Mouse (Mus musculus) stomach, embryonic 16.5 days (tissue): Measurements from ENCODE around the gene Chrna4. TPM values are rescaled to one million over a fixed set of nuclear protein-coding genes. Genes with fewer than 3 reads are reported as not detected.
A peak's percentile ranks its signal among the peaks of the same experiment; 100 is the strongest.

Experiments used
- ATAC-seq: fragments of 200-750 bp; cut with Nextera tagmentation; 2 replicates; pipeline ENCODE4 v1.8.0; 2017; ENCODE audit warnings: moderate number of reproducible peaks, moderate TSS enrichment; ENCODE audit not compliant: insufficient read depth, low FRiP score
- H3K27ac ChIP-seq: fragments of 300-500 bp; sonication (generic); 2 replicates; pipeline ENCODE4 v1.5.1; 2014; ENCODE audit warnings: low read length
- H3K27me3 ChIP-seq: fragments of 300-500 bp; sonication (generic); 2 replicates; pipeline ENCODE4 v1.6.1; 2014; ENCODE audit warnings: low read length, control low read depth, mixed read lengths; ENCODE audit not compliant: control insufficient read depth, insufficient read depth
- H3K36me3 ChIP-seq: fragments of 300-500 bp; sonication (generic); 2 replicates; pipeline ENCODE4 v1.6.1; 2014; ENCODE audit warnings: low read length; ENCODE audit not compliant: control insufficient read depth, insufficient read depth
- H3K4me1 ChIP-seq: fragments of 300-500 bp; sonication (generic); 2 replicates; pipeline ENCODE4 v1.6.1; 2014; ENCODE audit warnings: low read length, control low read depth, mixed read lengths; ENCODE audit not compliant: control insufficient read depth, insufficient read depth
- H3K4me2 ChIP-seq: fragments of 300-500 bp; sonication (generic); 2 replicates; pipeline ENCODE4 v1.6.1; 2014; ENCODE audit warnings: low read depth, low read length, mixed read lengths
- H3K4me3 ChIP-seq: fragments of 300-500 bp; sonication (generic); replicated peaks from 2 replicates; pipeline ENCODE4 v1.5.1; 2014; ENCODE audit warnings: mild to moderate bottlenecking, low read length
- H3K9ac ChIP-seq: fragments of 300-500 bp; sonication (generic); 2 replicates; pipeline ENCODE4 v1.6.1; 2014; ENCODE audit warnings: low read length
- H3K9me3 ChIP-seq: fragments of 300-500 bp; sonication (generic); replicated peaks from 2 replicates; pipeline ENCODE4 v1.6.1; 2016; ENCODE audit warnings: low read length, control low read depth; ENCODE audit not compliant: control insufficient read depth
- WGBS: fragments of 180-500 bp; shearing (Covaris S2); extraction: QIAGEN DNeasy Blood & Tissue Kit; methylation state at CpG from one replicate; pipeline ENCODE4 v1.1.7; 2014; 5-methylcytosine and 5-hydroxymethylcytosine counted together
- polyA plus RNA-seq: library from polyadenylated mRNA; unstranded; fragments of >200 nt; fragmentation: Nextera tagmentation; extraction: Ambion mirVana; gene quantifications from 2 replicates; pipeline ENCODE4 v1.2.1, GENCODE M21; 2015

Gene Chrna4
- polyA plus RNA-seq, 1 experiment from 2014 or later = 0.81 TPM

DNA sequence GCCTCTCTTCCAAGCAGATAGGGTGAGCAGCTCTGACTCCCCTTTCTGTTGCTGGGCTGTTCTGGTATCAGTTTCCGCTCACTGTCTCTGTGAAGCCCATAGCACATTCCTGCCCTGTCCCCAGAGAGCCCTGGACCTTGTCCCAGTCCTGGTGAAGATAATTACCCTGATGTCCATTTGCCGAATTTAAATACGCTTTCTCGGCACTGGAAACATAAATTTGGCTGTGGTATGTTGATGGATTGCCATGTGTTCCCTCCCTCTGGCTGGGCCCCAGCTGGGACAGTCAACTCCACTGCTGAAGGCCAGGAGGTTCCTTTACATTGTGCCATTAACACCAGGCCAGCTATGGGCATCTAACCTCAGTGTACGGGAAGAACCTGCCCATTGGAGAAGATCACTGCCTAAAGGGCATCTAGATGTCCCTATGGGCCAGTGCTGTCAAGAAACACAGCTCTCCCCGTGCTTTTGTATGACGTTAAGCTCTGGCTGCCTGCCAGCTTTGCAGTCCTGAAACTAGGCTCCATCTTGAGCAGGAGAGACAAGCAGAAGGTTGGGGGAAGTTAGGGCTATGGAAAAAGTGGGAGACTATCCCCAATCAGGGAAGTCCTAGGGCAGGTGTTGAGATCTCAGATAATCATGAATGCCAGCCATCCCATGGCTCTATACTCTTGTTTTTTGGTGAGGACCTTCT is 5.1 kb upstream of the Chrna4 start:
- Histone ChIP-seq H3K4me1 (0 out of 2 replicates have a peak, but pooled peaks cover 5% of the 10 kb centered on the region), H3K9me3 (no peaks in the 10 kb centered on the region), H3K36me3 (no peaks in the 10 kb centered on the region), H3K27me3 (no peaks in the 10 kb centered on the region), H3K4me3 (no peak overlapping the region), H3K27ac (no peak overlapping the region), H3K4me2 (no peak overlapping the region), H3K9ac (no peak overlapping the region)
- WGBS = 43% methylated on average over 7 of the region's 7 CpGs
- no peak for ATAC-seq

DNA sequence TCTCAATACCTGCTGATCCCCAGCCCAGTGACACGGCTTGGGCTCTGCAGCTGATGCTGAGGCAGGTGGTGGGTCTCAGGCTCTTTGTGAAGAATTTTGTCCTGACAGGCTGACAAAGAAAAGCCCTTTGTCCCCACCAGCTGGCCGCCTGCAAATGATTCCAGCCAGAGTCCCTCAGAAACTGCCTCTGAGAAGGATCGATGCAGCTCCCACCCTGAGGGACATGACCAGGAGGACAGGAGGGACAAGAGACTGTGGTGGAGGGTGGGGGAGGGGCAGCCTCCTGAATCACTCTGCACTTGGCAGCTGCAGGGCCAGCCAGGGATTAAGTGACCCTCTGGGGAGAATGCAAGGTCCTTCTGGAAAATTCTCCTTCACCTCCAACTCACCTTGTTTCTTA is 655 bp upstream of the Chrna4 start:
- Histone ChIP-seq H3K27ac (no peak overlapping the region), H3K4me3 (no peak overlapping the region), H3K4me1 (peaks cover 12% of the 10 kb centered on the region; the same call in 1 of the 2 replicates), H3K36me3 (no peaks in the 10 kb centered on the region), H3K9me3 (no peaks in the 10 kb centered on the region), H3K9ac (no peak overlapping the region), H3K4me2 (no peak overlapping the region), H3K27me3 (peaks cover 23% of the 10 kb centered on the region)
- 20% methylated on average over 3 of the region's 3 CpGs for WGBS
- ATAC-seq = no peak

DNA sequence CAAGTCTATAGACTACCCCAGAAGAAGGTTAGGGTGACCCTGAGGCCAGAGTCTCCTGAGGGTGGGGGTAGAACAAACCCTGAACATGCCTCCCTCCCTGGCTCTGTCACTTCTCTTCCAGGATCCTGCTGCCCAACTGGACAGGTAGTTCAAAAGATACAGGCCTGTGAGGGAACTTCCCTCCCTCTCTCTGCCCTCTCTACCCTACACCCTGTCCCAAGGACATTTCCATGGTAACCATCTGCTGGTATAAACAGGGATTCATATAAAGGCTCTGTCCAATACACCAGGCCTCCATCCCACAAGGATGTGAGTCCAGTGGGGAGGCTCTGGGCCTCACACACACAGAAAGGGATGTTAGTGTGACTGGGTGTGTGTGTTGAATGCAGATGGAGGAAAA is 970 bp downstream of the Chrna4 start:
- Histone ChIP-seq H3K27ac (no peak overlapping the region), H3K4me1 (peaks cover 17% of the 10 kb centered on the region; the same call in 1 of the 2 replicates), H3K36me3 (no peaks in the 10 kb centered on the region), H3K9me3 (no peaks in the 10 kb centered on the region), H3K27me3 (peaks cover 33% of the 10 kb centered on the region), H3K4me3 (no peak overlapping the region), H3K9ac (no peak overlapping the region), H3K4me2 (no peak overlapping the region)
- ATAC-seq = no peak

DNA sequence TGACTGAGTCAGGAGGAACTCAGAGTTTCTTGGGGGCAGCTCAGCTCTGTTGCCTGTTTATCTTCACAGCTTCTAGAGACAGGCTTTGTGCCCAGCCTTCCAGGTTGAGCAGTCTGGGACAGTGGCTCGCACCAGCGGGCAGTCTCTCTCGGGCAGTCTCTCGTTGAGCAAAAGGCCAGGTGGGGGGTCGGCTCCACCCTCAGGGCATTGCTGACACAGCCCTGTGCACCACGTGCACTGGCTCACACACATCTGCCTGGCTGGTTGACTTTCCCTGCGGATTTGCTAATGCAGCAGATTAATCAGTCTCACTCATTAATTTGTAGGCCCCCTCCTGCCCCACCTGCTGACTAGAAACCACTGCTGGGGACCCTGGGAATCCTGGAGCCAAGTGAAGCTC is 1.4 kb downstream of the Chrna4 start:
- Histone ChIP-seq H3K27me3 (peaks cover 33% of the 10 kb centered on the region), H3K27ac (no peak overlapping the region), H3K4me2 (no peak overlapping the region), H3K9me3 (no peaks in the 10 kb centered on the region), H3K9ac (no peak overlapping the region), H3K4me1 (peaks cover 17% of the 10 kb centered on the region; the same call in 1 of the 2 replicates), H3K36me3 (no peaks in the 10 kb centered on the region), H3K4me3 (no peak overlapping the region)
- 15% methylated on average over 7 of the region's 7 CpGs for WGBS
- no peak for ATAC-seq

DNA sequence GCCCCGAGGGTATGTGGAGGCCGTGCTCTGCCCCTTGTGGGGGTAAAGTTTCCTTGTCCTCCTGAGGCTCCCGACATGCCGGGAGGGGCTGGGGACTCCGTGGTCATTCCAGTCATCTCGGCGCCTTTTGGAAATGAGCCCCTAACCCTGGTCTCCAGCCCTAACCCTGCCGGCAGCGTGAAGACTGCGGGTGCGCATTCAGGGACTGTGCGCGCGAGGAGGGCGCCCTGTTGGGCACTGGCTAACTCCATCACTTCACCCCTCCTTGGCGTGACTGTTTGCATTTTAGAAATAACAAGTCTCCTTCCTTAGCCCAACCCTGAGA is 4.0 kb downstream of the Chrna4 start:
- Histone ChIP-seq H3K9ac (peak overlapping the region; percentile 67), H3K27ac (no peak overlapping the region), H3K36me3 (no peaks in the 10 kb centered on the region), H3K27me3 (peaks cover 33% of the 10 kb centered on the region), H3K4me1 (peaks cover 17% of the 10 kb centered on the region; the same call in 1 of the 2 replicates), H3K9me3 (no peaks in the 10 kb centered on the region), H3K4me3 (peak overlapping the region; percentile 54), H3K4me2 (peak overlapping the region; percentile 72)
- no peak for ATAC-seq
- 0% methylated on average over 16 of the region's 16 CpGs for WGBS

DNA sequence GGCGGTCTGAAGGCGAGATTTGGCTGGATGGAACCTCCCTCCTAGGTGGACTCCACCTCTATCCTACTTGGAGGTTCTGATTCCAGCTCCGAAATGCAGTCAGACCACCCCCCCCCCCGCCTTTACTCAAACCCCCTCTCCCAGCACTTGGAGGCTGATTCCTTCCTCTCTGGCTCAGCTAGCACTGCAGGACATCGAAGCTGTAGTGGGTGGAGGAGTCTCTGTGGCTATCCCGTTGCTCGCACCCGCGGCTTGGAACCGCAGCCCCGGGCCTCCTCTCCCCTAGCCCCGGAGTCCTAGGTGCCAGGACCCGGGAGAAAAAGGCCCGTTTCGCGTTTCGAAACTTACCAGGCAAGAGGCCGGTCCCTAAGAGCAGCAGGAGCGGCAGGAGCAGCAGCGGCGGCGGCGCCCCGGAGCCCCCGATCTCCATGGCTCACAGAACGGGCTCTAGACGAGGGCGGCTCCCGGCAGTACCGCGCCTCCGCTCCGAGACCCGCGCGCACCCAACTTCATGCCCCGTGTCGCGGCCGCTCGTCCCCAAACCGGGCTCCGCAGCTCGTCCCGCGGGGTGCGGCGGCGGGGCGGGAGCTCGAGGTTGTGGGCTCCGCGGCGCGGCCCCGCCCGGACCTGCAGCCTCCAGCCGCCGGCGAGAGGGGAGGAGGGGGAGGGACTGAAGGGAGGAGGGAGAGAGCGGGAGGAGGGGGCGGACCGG is 4.5 kb downstream of the Chrna4 start:
- WGBS = under 1% methylated on average over 62 of the region's 63 CpGs
- H3K36me3 ChIP-seq = no peaks in the 10 kb centered on the region
- H3K9ac ChIP-seq = peak overlapping the region; percentile 67
- peak overlapping the region; percentile 72 for H3K4me2 ChIP-seq
- no peak overlapping the region for H3K27ac ChIP-seq
- peaks cover 33% of the 10 kb centered on the region for H3K27me3 ChIP-seq
- peak; percentile 27; the same call in 1 of the 2 replicates for ATAC-seq
- peak overlapping the region; percentile 54 for H3K4me3 ChIP-seq
- no peaks in the 10 kb centered on the region for H3K9me3 ChIP-seq
- H3K4me1 ChIP-seq = peaks cover 13% of the 10 kb centered on the region; the same call in 1 of the 2 replicates

DNA sequence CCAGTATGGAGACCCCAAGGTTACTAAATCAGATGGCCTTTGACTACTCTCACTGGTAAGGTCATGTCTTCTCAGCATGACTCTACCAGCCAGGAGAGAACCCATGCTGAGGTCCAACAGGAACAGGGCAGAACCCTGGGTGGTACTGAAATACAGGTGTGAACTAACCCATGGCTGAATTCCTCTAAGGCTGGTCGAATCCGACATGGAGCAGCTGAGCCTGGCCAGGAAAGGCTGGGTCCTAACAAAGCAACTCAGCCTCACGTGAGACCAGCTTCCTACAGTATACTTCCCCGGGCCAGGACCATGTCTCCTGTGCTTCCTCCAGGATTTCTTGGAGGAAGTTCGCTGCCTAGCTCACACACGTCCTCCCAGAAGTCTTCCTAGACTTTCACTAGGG is 6.8 kb downstream of the Chrna4 start:
- 78% methylated on average over 6 of the region's 6 CpGs for WGBS

DNA sequence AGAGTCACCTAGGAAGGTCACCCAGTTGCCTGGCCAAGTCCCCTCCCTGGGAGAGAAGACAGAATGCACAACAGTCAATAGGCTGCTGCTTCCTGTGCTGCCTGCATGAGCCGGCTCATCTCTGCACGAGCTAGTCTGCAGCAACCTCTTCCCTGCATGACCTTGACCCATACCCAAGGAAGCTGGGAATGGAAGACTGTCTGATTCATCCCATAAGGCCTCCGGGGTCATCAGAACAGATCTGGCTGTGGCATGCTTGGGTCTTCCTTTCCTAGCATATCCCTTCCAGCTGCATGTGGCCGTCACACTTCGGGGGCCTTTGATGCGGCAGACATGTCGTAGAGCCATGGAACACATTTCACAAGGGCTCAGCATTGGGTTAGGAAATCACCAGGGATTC is 8.2 kb downstream of the Chrna4 start:
- H3K9ac ChIP-seq = no peak overlapping the region
- WGBS = 77% methylated on average over 7 of the region's 7 CpGs
- no peak for ATAC-seq

More for the DNA sequence above, 6.8 kb downstream of the Chrna4 start:
- H3K4me3 ChIP-seq = no peak overlapping the region
- no peak for ATAC-seq
- peaks cover 33% of the 10 kb centered on the region for H3K27me3 ChIP-seq
- peaks cover 5% of the 10 kb centered on the region; the same call in 1 of the 2 replicates for H3K4me1 ChIP-seq
- H3K27ac ChIP-seq = no peak overlapping the region
- H3K9me3 ChIP-seq = no peaks in the 10 kb centered on the region
- no peak overlapping the region for H3K9ac ChIP-seq
- no peaks in the 10 kb centered on the region for H3K36me3 ChIP-seq
- no peak overlapping the region for H3K4me2 ChIP-seq

DNA sequence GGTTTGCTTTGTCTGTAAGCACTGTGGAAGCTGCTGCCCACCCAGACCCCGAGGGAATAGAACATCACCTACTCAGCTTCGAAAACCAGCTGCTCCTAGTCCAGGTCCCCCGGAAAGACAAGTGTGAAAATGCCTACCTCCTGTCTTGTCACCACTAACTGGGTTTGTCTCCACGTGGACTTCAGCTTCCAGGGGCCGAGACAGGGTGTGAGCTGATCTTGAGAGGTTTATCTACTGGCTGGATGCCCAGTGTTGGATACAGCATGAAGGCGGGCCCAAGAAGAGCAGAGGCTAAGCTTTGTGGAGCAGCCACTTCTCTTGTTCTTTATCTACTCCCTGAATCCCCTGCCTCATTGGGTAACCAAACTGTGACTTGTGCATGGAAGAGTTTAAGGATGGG is 10.0 kb downstream of the Chrna4 start:
- Histone ChIP-seq H3K9ac (no peak overlapping the region), H3K4me1 (no peaks in the 10 kb centered on the region; the same call in 1 of the 2 replicates), H3K27ac (no peak overlapping the region), H3K4me2 (no peak overlapping the region), H3K9me3 (no peaks in the 10 kb centered on the region), H3K27me3 (peaks cover 7% of the 10 kb centered on the region), H3K36me3 (no peaks in the 10 kb centered on the region), H3K4me3 (no peak overlapping the region)
- ATAC-seq = no peak
- WGBS = 59% methylated on average over 6 of the region's 6 CpGs

More for the DNA sequence above, 8.2 kb downstream of the Chrna4 start:
- H3K27ac ChIP-seq = no peak overlapping the region
- H3K27me3 ChIP-seq = peaks cover 22% of the 10 kb centered on the region
- no peak overlapping the region for H3K4me2 ChIP-seq
- H3K9me3 ChIP-seq = no peaks in the 10 kb centered on the region
- H3K4me3 ChIP-seq = no peak overlapping the region
- H3K4me1 ChIP-seq = peaks cover 5% of the 10 kb centered on the region; the same call in 1 of the 2 replicates
- H3K36me3 ChIP-seq = no peaks in the 10 kb centered on the region
